Mouse (Mus musculus) hindbrain, embryonic 14.5 days (tissue): ENCODE data around the gene Ctnnbl1. TPM values are rescaled to one million over a fixed set of nuclear protein-coding genes. Genes with fewer than 3 reads are reported as not detected.
A peak's percentile ranks its signal among the peaks of the same experiment; 100 is the strongest.

ENCODE experiments used
- ATAC-seq: fragments of 200-750 bp; cut with Nextera tagmentation; 2 replicates; pipeline ENCODE4 v1.8.0; 2017; ENCODE audit warnings: moderate number of reproducible peaks, mild to moderate bottlenecking, moderate TSS enrichment, moderate library complexity; ENCODE audit not compliant: low FRiP score
- DNase-seq: peaks from one replicate; pipeline ENCODE4 v3.0.0-alpha.2; 2015; ENCODE audit warnings: low spot score
- H3K27ac ChIP-seq: fragments of 300-500 bp; sonication (generic); 2 replicates; pipeline ENCODE4 v1.5.1; 2014; ENCODE audit warnings: mild to moderate bottlenecking, moderate library complexity
- H3K27me3 ChIP-seq: fragments of 300-500 bp; sonication (generic); 2 replicates; pipeline ENCODE4 v1.6.1; 2014; ENCODE audit warnings: mild to moderate bottlenecking, low read length, mixed read lengths; ENCODE audit not compliant: control insufficient read depth, insufficient read depth
- H3K36me3 ChIP-seq: fragments of 300-500 bp; sonication (generic); replicated peaks from 2 replicates; pipeline ENCODE4 v1.6.1; 2014; ENCODE audit not compliant: control insufficient read depth, insufficient read depth
- H3K4me1 ChIP-seq: fragments of 300-500 bp; sonication (generic); replicated peaks from 2 replicates; pipeline ENCODE4 v1.6.1; 2014; ENCODE audit warnings: antibody characterized with exemption, low read length, mixed read lengths; ENCODE audit not compliant: control insufficient read depth, insufficient read depth
- H3K4me2 ChIP-seq: fragments of 300-500 bp; sonication (generic); replicated peaks from 2 replicates; pipeline ENCODE4 v1.6.1; 2014; ENCODE audit warnings: mild to moderate bottlenecking, moderate library complexity
- H3K4me3 ChIP-seq: fragments of 300-500 bp; sonication (generic); replicated peaks from 2 replicates; pipeline ENCODE4 v1.5.1; 2014; ENCODE audit warnings: mild to moderate bottlenecking, low read length
- H3K9ac ChIP-seq: fragments of 300-500 bp; sonication (generic); 2 replicates; pipeline ENCODE4 v1.6.1; 2014
- H3K9me3 ChIP-seq: fragments of 300-500 bp; sonication (generic); 2 replicates; pipeline ENCODE4 v1.6.1; 2016; ENCODE audit warnings: low read length; ENCODE audit not compliant: control insufficient read depth
- WGBS: fragments of 180-500 bp; shearing (Covaris S2); extraction: QIAGEN DNeasy Blood & Tissue Kit; methylation state at CpG from one replicate; pipeline ENCODE4 v1.1.7; 2014; 5-methylcytosine and 5-hydroxymethylcytosine counted together
- polyA plus RNA-seq: library from polyadenylated mRNA; unstranded; fragments of >200 nt; fragmentation: Nextera tagmentation; extraction: Ambion mirVana; gene quantifications from 2 replicates; pipeline ENCODE4 v1.2.1, GENCODE M21; 2014

Gene Ctnnbl1
- polyA plus RNA-seq, 1 experiment from 2014 or later, result 53.3 TPM

DNA sequence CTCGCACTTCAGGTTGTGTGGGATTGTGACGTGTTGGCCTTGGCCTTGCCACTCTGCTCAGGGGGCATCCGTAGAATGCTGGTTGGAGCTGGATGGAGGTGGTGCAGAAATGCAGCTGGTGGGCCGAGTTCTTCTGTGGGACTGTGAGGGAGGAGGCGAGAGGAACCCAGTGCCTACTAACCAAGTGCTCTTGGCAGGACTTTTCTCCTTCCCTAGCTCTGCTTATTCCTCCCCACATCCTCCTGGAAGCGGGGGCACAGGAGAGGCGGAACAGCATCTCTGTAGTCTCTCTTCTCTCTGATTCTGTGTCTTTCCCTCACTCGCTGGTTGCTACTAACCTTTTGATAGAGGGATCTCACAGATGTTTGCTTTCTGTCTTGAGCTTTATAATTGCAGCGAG is 62.3 kb downstream of the Ctnnbl1 start:
- Histone ChIP-seq H3K4me3 (no peak overlapping the region), H3K9ac (no peak overlapping the region), H3K4me1 (peaks cover 31% of the 10 kb centered on the region), H3K9me3 (no peaks in the 10 kb centered on the region), H3K27me3 (peaks cover 11% of the 10 kb centered on the region; the same call in 1 of the 2 replicates), H3K4me2 (no peak overlapping the region), H3K27ac (0 out of 2 replicates have a peak overlapping the region, but pooled peaks have one; percentile 93), H3K36me3 (no peaks in the 10 kb centered on the region)
- ATAC-seq (no peak), DNase-seq (no peak)
- WGBS, result 96% methylated on average over 9 of the region's 9 CpGs

DNA sequence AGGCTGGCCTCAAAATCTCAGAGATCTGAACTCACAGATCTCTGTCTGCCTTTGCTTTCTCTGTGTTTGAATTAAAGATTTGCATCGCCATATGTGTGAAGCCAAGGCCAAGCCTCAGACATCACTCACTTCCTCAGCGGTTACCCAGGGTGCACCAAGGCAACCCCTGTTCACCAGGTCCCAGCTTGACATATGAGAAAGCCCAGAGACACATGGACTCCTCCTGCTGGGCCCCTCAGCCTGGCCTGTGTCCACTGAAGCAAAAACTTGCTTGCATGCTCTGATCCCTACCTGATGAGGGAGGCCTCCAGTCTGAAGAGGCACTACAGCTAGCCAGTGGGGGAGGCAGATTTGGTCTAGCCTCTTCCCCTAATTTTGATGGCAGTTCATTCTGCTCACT is 63.1 kb downstream of the Ctnnbl1 start:
- DNase-seq (no peak), ATAC-seq (no peak)
- Histone ChIP-seq H3K4me1 (peaks cover 35% of the 10 kb centered on the region), H3K9me3 (no peaks in the 10 kb centered on the region), H3K27me3 (peaks cover 11% of the 10 kb centered on the region; the same call in 1 of the 2 replicates), H3K4me2 (no peak overlapping the region), H3K36me3 (no peaks in the 10 kb centered on the region), H3K9ac (peak overlapping the region; percentile 55; the same call in 1 of the 2 replicates), H3K4me3 (no peak overlapping the region), H3K27ac (peak overlapping the region; percentile 93)
- WGBS, result 86% methylated on average over 2 of the region's 2 CpGs

DNA sequence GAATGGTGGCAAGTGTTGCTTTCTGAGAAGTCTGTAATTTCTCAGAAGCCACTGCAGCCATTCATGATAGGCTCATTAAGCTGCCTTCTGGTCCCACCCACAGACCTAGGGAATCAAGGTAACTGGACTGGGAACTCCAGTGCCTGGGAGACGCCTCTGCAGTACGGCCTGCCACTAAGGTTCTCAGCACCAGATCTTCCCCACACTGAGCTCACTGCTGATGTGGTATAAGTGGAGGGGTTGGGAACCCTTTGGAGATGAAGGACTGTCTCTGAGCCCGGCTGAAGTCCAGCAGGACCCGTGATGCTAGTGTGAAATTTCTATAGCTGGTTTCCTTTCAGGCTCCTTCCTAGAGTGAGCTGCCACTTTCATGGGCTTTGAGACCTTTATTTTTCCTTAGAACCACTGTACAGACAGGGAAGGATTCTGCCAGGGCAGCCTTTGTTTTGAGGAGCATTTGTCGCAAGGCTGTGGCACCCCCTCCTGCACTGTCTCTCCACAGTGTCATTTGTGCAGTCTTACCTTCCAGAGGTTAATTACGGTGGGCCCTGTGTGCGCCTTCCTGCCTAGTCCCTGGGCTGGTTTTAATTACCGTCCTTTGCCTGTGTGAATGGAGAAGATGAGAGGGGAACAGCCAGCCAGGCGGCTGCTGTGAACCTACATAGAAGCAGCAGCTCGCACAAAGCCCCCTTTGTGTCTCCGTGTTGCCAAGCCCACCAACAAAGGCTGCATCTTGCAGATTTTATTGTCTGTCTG is 63.7 kb downstream of the Ctnnbl1 start:
- H3K4me2 ChIP-seq, result peak overlapping the region; percentile 26
- peak overlapping the region; percentile 93 for H3K27ac ChIP-seq
- H3K27me3 ChIP-seq, result peaks cover 11% of the 10 kb centered on the region; the same call in 1 of the 2 replicates
- no peaks in the 10 kb centered on the region for H3K9me3 ChIP-seq
- no peaks in the 10 kb centered on the region for H3K36me3 ChIP-seq
- H3K4me1 ChIP-seq, result peaks cover 38% of the 10 kb centered on the region
- H3K4me3 ChIP-seq, result no peak overlapping the region
- WGBS, result 10% methylated on average over 11 of the region's 11 CpGs
- peak overlapping the region; percentile 55 for H3K9ac ChIP-seq
- peak; percentile 75 for DNase-seq
- ATAC-seq, result peak; percentile 84

DNA sequence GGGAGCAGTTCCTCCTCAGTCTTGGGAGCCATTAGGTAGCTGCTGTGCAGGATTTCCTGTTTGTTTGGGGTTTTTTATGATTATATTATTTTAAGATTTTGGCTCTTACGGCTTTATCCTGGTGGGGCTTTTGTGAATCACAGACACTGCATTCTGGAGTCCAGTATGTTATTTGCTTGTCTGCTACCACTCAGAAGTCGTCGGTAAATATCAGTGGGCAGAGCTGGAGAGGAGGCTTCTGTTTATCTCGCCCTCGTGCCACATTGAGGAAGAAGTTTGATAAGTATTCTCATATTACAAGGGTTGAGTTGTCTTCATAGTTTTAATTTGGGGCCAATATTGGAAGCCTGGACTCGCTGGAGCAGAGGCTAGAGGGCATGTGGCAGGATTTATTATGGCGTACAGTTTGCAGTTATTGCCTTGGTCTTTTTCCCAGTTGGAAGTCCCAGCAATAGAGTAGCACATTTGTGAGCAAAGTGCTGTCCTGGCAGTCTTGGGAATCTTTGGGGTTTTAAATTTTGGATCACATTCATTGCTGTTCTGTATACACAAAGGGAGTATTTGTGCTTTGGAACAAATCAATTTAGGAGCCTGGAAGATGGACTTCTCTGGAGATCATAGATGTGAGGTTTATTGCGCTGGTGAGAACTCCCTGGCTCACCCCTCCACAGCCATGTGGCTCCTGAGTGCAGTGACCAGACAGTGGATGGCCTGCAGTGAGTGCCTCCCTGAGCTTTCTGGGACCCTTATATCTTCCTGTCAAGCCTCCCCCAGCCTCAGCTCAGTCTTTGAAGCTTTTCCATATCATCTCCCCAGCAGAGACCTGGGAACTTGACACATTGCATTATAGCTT is 64.5 kb downstream of the Ctnnbl1 start:
- peaks cover 38% of the 10 kb centered on the region for H3K4me1 ChIP-seq
- H3K36me3 ChIP-seq, result no peaks in the 10 kb centered on the region
- no peak overlapping the region for H3K4me3 ChIP-seq
- H3K27me3 ChIP-seq, result peaks cover 11% of the 10 kb centered on the region; the same call in 1 of the 2 replicates
- peak overlapping the region; percentile 55 for H3K9ac ChIP-seq
- no peaks in the 10 kb centered on the region for H3K9me3 ChIP-seq
- WGBS, result 23% methylated on average over 8 of the region's 8 CpGs
- no peak for DNase-seq
- peak overlapping the region; percentile 26 for H3K4me2 ChIP-seq
- peak overlapping the region; percentile 93 for H3K27ac ChIP-seq
- peak; percentile 50; the same call in 1 of the 2 replicates for ATAC-seq

DNA sequence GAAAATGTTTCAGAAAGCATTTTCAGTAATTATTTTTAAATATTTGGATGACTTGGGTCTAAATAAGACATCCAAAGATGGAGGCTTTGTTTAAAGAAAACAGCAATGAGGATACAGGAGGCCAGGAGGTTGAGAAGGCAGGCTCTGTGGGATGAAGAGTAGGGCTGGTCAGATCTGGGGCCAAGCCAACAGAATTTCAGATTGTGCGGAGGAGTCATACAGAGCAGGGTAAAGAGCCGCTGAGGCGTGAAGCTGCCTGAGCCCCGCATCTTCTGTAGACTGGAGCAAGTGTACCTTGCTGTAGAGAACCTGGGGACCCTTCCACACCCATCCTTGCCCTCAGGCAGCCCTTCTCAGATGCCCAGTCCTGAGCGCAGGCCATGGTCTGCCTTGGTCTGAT is 65.5 kb downstream of the Ctnnbl1 start:
- Histone ChIP-seq H3K9me3 (no peaks in the 10 kb centered on the region), H3K27ac (peak overlapping the region; percentile 93), H3K4me2 (peak overlapping the region; percentile 1; the same call in 1 of the 2 replicates), H3K27me3 (peaks cover 7% of the 10 kb centered on the region; the same call in 1 of the 2 replicates), H3K4me1 (peaks cover 46% of the 10 kb centered on the region), H3K4me3 (no peak overlapping the region), H3K36me3 (no peaks in the 10 kb centered on the region), H3K9ac (no peak overlapping the region)
- ATAC-seq (no peak), DNase-seq (no peak)
- 71% methylated on average over 5 of the region's 5 CpGs for WGBS

DNA sequence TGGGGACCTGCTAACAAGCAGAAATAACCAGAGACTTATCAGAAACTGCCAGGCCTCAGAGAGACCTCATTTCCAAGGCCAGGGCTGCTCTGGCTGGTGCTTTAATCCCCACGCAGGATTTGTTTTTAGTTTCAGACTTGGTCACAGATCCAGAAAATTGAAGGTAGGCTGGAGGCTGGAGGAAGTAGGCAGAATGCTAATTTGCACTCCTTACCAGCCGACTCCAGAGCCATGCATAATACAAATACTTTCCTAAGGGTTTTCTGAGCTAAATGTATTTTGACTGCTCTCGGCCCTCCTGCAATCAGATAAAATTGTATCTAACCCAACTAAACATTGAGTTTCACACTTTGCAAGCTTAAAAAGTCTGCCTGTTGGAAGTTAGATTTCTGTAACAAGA is 67.2 kb downstream of the Ctnnbl1 start:
- Histone ChIP-seq H3K9ac (0 out of 2 replicates have a peak overlapping the region, but pooled peaks have one; percentile 26), H3K4me2 (no peak overlapping the region), H3K4me3 (no peak overlapping the region), H3K27me3 (no peaks in the 10 kb centered on the region), H3K36me3 (no peaks in the 10 kb centered on the region), H3K9me3 (no peaks in the 10 kb centered on the region), H3K27ac (peak overlapping the region; percentile 60), H3K4me1 (peaks cover 54% of the 10 kb centered on the region)
- ATAC-seq (no peak), DNase-seq (no peak)
- 53% methylated on average over 3 of the region's 3 CpGs for WGBS

DNA sequence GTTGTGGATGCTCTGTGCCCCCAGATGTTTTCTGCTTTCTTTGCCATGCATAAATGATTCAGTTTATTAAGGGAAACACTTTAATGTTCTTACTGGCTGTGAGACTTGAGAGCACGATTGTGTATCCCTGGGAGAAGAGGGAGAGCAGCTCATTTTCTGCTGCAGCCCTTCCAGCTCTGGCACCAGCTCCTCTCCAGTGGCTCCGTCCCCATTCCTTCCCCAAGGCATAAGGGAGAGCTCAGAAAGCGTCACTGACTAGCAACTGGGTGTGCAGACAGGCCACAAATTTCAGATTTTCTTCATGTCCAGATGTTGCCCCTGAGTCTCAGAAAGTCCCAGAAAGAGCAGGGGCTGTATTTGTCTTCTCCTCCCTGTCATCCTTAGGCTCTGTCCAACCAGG is 67.9 kb downstream of the Ctnnbl1 start:
- Histone ChIP-seq H3K4me1 (peaks cover 54% of the 10 kb centered on the region), H3K36me3 (no peaks in the 10 kb centered on the region), H3K9me3 (no peaks in the 10 kb centered on the region), H3K9ac (peak overlapping the region; percentile 28; the same call in 1 of the 2 replicates), H3K4me3 (no peak overlapping the region), H3K27me3 (no peaks in the 10 kb centered on the region), H3K27ac (peak overlapping the region; percentile 60; the same call in 1 of the 2 replicates), H3K4me2 (no peak overlapping the region)
- WGBS, result 50% methylated on average over 3 of the region's 3 CpGs
- no peak for ATAC-seq
- DNase-seq, result no peak

DNA sequence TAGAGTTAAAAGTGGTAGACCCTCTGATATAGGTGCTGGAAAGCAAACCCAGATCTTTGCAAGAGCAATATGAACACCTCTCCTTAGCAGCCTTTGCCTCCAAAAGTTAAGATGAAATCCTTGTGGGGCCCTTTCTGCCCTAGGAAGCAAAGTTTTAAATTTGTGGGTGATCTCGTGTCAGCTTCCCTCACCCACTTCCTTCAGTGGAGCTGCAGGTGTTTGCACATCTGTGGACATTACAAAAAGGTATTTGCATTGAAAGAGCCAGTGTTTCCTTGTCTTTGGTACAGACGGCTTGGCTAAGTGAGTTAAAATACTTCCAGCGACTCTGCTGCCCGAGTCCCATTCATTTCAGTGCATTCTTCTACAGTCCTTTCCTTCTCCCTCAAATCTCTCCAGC is 69.9 kb downstream of the Ctnnbl1 start:
- Histone ChIP-seq H3K27me3 (no peaks in the 10 kb centered on the region), H3K9me3 (no peaks in the 10 kb centered on the region), H3K9ac (no peak overlapping the region), H3K4me1 (peaks cover 35% of the 10 kb centered on the region), H3K27ac (peak overlapping the region; percentile 58), H3K4me2 (no peak overlapping the region), H3K36me3 (peaks cover 10% of the 10 kb centered on the region), H3K4me3 (no peak overlapping the region)
- DNase-seq (no peak), ATAC-seq (no peak)
- 60% methylated on average over 4 of the region's 4 CpGs for WGBS
